Mouse (Mus musculus) liver, embryonic 14.5 days (tissue): ENCODE results near the gene Zfp64. TPM values are rescaled to one million over a fixed set of nuclear protein-coding genes. Genes with fewer than 3 reads are reported as not detected.
"Not testable (repeated sequence)": the region's sequence is repeated elsewhere in the genome, so short reads cannot be mapped to it uniquely, and the experiment has no call there.

Experiments used
- ATAC-seq: fragments of 200-750 bp; cut with Nextera tagmentation; 2 replicates; pipeline ENCODE4 v1.8.0; 2017; ENCODE audit warnings: moderate number of reproducible peaks, mild to moderate bottlenecking, moderate library complexity; ENCODE audit not compliant: insufficient read depth
- DNase-seq, 3 experiments: peaks; one replicate each; pipeline ENCODE4 v3.0.0-alpha.2; 2012 to 2013; ENCODE audit warnings: low read depth in 3 of 3, low spot score in 3 of 3
- H3K27ac ChIP-seq: fragments of 300-500 bp; sonication (generic); 2 replicates; pipeline ENCODE4 v1.5.1; 2014; ENCODE audit warnings: moderate library complexity, mild to moderate bottlenecking, control low read depth, inconsistent platforms
- H3K27me3 ChIP-seq: fragments of 300-500 bp; sonication (generic); 2 replicates; pipeline ENCODE4 v1.6.1; 2014; ENCODE audit warnings: mild to moderate bottlenecking, low read length, moderate library complexity; ENCODE audit not compliant: control insufficient read depth, insufficient read depth
- H3K36me3 ChIP-seq: fragments of 300-500 bp; sonication (generic); replicated peaks from 2 replicates; pipeline ENCODE4 v1.6.1; 2014; ENCODE audit warnings: low read depth; ENCODE audit not compliant: control insufficient read depth, insufficient read depth
- H3K4me1 ChIP-seq, 2 experiments: fragments of 200-500 bp in 1 of 2; fragments of 300-500 bp in 1 of 2; sonication (generic) in 1 of 2; replicated peaks; 2 replicates each; pipeline ENCODE4 v1.6.1; 2012 to 2014; ENCODE audit warnings: antibody characterized with exemption in 1 of 2, inconsistent platforms in 1 of 2, low read length in 1 of 2; ENCODE audit not compliant: control insufficient read depth in 2 of 2, insufficient read depth in 2 of 2
- H3K4me2 ChIP-seq: fragments of 300-500 bp; sonication (generic); 2 replicates; pipeline ENCODE4 v1.6.1; 2014; ENCODE audit warnings: low read depth, mild to moderate bottlenecking, control low read depth, moderate library complexity
- H3K4me3 ChIP-seq, 2 experiments: fragments of 200-500 bp in 1 of 2; fragments of 300-500 bp in 1 of 2; sonication (generic) in 1 of 2; 2 replicates each; pipeline ENCODE4 v1.5.1; 2012 to 2014; ENCODE audit warnings: low read depth in 2 of 2, low read length in 2 of 2, mild to moderate bottlenecking in 2 of 2, control low read depth in 1 of 2, inconsistent platforms in 1 of 2, moderate library complexity in 1 of 2; ENCODE audit not compliant: insufficient read depth in 1 of 2
- H3K9ac ChIP-seq: fragments of 300-500 bp; sonication (generic); replicated peaks from 2 replicates; pipeline ENCODE4 v1.6.1; 2014; ENCODE audit warnings: mild to moderate bottlenecking, control low read depth, moderate library complexity
- H3K9me3 ChIP-seq: fragments of 300-500 bp; sonication (generic); 2 replicates; pipeline ENCODE4 v1.6.1; 2016; ENCODE audit warnings: low read length, mixed read lengths; ENCODE audit not compliant: control insufficient read depth
- CTCF ChIP-seq: IDR thresholded peaks from 2 replicates; pipeline ENCODE4 v1.5.1; 2016; ENCODE audit warnings: antibody characterized with exemption, low read depth, control low read depth
- EP300 ChIP-seq: IDR thresholded peaks from 2 replicates; pipeline ENCODE4 v1.6.1; 2016; ENCODE audit warnings: antibody characterized with exemption, low read depth
- WGBS: fragments of 180-500 bp; shearing (Covaris S2); extraction: QIAGEN DNeasy Blood & Tissue Kit; methylation state at CpG from one replicate; pipeline ENCODE4 v1.1.7; 2014; ENCODE audit not compliant: insufficient replicate concordance; 5-methylcytosine and 5-hydroxymethylcytosine counted together
- polyA plus RNA-seq, 2 experiments: library from polyadenylated mRNA; depleted of rRNA in 1 of 2; stranded (reverse) in 1 of 2; unstranded in 1 of 2; fragments of >200 nt; fragmentation: Nextera tagmentation in 1 of 2; extraction: Ambion mirVana in 1 of 2; gene quantifications; 2 replicates each; pipeline versions ENCODE4 v1.2.1 to v1.2.3; 2012 to 2014

Zfp64 gene
- polyA plus RNA-seq, 2 experiments: 7.1 to 7.2 TPM

DNA sequence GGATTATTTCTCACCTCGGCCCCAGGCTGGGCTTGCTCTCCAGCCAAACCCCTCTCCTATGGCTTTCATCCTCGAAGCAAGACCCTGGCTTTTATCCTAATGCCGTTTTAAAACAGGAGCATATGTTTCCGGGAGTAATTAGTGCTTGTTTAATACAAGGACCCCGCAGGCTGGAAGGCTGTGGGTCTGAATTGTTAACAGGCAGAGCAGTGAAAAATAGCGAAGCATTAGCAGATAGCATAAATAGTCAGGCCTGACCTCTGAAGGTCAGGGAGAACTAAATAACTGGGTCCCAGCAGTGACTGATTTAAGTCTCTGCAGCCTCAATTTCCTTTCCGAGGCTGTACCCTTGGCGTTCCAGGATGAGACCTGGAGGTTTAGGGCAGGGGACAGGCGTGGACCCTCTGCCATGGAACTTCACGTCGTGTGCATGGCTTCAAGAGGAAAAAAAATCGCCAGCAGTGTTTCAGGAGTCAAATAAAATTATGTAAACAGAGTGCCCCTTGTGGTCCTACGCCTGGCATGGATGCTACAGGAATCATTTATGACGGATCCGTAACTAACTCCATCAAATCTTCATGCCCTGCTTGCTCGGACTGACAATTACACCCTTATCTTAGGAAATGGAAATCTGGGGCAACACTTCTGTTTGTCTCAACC is 95.2 kb downstream of the Zfp64 start:
- no peak overlapping the region for H3K27ac ChIP-seq
- DNase-seq: no peak

DNA sequence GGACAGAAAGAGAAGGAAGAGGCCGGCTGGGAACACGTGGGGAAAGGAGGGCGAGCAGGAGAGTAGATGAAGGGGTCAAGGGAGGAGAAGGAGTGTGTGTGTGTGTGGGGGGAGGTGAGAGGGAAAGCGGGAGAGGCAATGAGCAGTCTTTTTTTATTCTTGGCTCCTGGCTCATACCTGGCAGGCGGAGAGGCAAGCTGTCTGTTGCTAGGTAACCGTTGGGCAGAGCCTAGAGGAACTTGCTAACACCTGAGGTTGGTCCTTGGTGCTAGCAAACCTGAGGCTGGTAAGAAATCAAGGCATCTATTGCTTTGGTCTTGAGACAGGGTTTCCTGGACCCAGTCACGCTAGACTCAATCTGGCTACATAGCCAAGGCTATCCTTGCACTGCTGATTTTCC is 98.7 kb downstream of the Zfp64 start:
- Histone ChIP-seq H3K4me3 (no peak overlapping the region), H3K27me3 (no peaks in the 10 kb centered on the region), H3K36me3 (no peaks in the 10 kb centered on the region), H3K4me1 (no peaks in the 10 kb centered on the region), H3K4me2 (no peak overlapping the region), H3K9me3 (no peaks in the 10 kb centered on the region), H3K9ac (no peak overlapping the region), H3K27ac (no peak overlapping the region)
- DNase-seq (no peak), ATAC-seq (no peak)
- no peak for TF ChIP-seq EP300
- no peak for TF ChIP-seq CTCF
- WGBS: 46% methylated on average over 7 of the region's 7 CpGs

More for the DNA sequence above, 95.2 kb downstream of the Zfp64 start:
- no peaks in the 10 kb centered on the region for H3K9me3 ChIP-seq
- no peaks in the 10 kb centered on the region for H3K27me3 ChIP-seq
- ATAC-seq: no peak
- WGBS: 45% methylated on average over 16 of the region's 16 CpGs
- no peak overlapping the region for H3K9ac ChIP-seq
- H3K4me2 ChIP-seq: no peak overlapping the region
- TF ChIP-seq CTCF (no peak), EP300 (no peak)
- no peak overlapping the region for H3K4me3 ChIP-seq
- no peaks in the 10 kb centered on the region for H3K36me3 ChIP-seq
- no peaks in the 10 kb centered on the region for H3K4me1 ChIP-seq

DNA sequence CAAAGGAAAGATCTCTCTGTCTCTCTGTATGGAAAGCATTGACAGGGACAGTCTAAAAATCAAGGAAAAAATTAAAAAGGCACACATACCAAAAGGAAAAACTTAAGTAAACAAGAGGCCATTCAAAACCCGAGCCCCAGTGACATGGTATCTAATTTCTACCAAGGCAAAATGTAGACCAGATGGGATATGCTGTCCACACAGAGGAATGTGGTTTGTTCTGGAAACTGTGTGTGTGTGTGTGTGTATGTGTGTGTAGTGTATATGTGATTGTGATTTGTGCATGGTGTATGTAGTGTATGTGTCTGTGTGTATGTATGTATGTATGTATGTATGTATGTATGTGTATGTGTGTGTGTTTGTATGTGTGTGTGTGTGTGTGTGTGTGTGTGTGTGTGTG is 100.6 kb downstream of the Zfp64 start:
- Histone ChIP-seq H3K27me3 (no peaks in the 10 kb centered on the region), H3K4me2 (no peak overlapping the region), H3K9me3 (no peaks in the 10 kb centered on the region), H3K36me3 (no peaks in the 10 kb centered on the region), H3K4me1 (no peaks in the 10 kb centered on the region), H3K27ac (no peak overlapping the region), H3K9ac (no peak overlapping the region), H3K4me3 (no peak overlapping the region)
- DNase-seq (no peak), ATAC-seq (no peak)
- WGBS: 29% methylated on average over 1 of the region's 1 CpGs
- TF ChIP-seq CTCF (no peak), EP300 (no peak)

- H3K9me3 ChIP-seq, H3K27ac ChIP-seq, ATAC-seq, H3K4me1 ChIP-seq, H3K36me3 ChIP-seq, H3K4me3 ChIP-seq, H3K4me2 ChIP-seq, H3K27me3 ChIP-seq, DNase-seq, H3K9ac ChIP-seq: not testable (repeated sequence)
- WGBS: 66% methylated on average over 11 of the region's 13 CpGs
These were observed 101.5 kb downstream of the Zfp64 start for GRCm38 (mm10) chr2:168853869-168854268.

DNA sequence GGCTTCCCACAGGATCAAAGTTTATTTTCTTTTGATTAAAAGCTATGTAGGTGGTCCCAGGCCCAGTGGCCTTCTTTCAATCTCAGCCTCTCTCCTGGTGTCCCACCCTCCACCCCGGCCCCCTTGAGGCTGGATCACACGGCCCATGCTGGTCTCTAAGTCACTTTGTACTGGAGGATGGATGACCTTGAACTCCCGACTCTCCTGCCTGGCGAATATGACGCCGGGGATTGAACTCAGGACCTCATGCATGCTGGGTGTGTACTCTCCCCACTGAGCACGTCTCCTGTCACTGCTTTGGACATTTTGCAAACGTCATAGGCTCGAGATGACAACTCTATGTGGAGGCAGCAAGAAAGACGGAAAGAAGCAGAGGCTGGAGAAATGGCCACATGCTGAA is 103.8 kb downstream of the Zfp64 start:
- Histone ChIP-seq H3K27ac (no peak overlapping the region), H3K4me2 (no peak overlapping the region), H3K4me1 (no peaks in the 10 kb centered on the region), H3K36me3 (no peaks in the 10 kb centered on the region), H3K27me3 (no peaks in the 10 kb centered on the region), H3K9me3 (no peaks in the 10 kb centered on the region), H3K9ac (no peak overlapping the region), H3K4me3 (no peak overlapping the region)
- no peak for ATAC-seq
- no peak for TF ChIP-seq CTCF
- no peak for TF ChIP-seq EP300
- no peak for DNase-seq
- WGBS: 54% methylated on average over 10 of the region's 10 CpGs
